Mouse (Mus musculus) mouse trophoblast stem cell (cell line): ENCODE measurements around the gene Lrg1.

ENCODE experiments used
- in situ Hi-C, 2 experiments: fragments of 300-500 bp; cut with MseI, MboI; formaldehyde crosslinking; loops; 2 replicates in 1 of 2; 3 replicates in 1 of 2; pipeline ENCODE4 v1.15.1; 2025

Gene Lrg1

GRCm38 (mm10) chr17:56077523-56077922 is 44.3 kb downstream of the Lrg1 start:
- in situ Hi-C loops = no loop called here

- in situ Hi-C loops = no loop called here
These were observed 47.0 kb downstream of the Lrg1 start, which contains the start of gene Ubxn6 for GRCm38 (mm10) chr17:56074827-56075208. Gene Ubxn6 (minus strand): TSS chr17:56075028.

- in situ Hi-C loops = no loop called here
These were observed 47.5 kb downstream of the Lrg1 start for GRCm38 (mm10) chr17:56074097-56074826.

- in situ Hi-C loops = no loop called here
These were observed 49.6 kb downstream of the Lrg1 start for GRCm38 (mm10) chr17:56072243-56072642.

- in situ Hi-C loops = no loop called here
These were observed 50.7 kb downstream of the Lrg1 start for GRCm38 (mm10) chr17:56071126-56071525.
